Mouse (Mus musculus) forebrain, embryonic 15.5 days (tissue): Measurements from ENCODE around the gene Kif1a. TPM values are rescaled to one million over a fixed set of nuclear protein-coding genes. Genes with fewer than 3 reads are reported as not detected.

ENCODE experiments used
- ATAC-seq: fragments of 200-750 bp; cut with Nextera tagmentation; replicated peaks from 2 replicates; pipeline ENCODE4 v1.8.0; 2017; ENCODE audit warnings: mild to moderate bottlenecking, moderate TSS enrichment, moderate library complexity
- H3K27ac ChIP-seq: fragments of 300-500 bp; sonication (generic); replicated peaks from 2 replicates; pipeline ENCODE4 v1.5.1; 2015; ENCODE audit warnings: mild to moderate bottlenecking, inconsistent platforms
- H3K27me3 ChIP-seq: fragments of 300-500 bp; sonication (generic); 2 replicates; pipeline ENCODE4 v1.6.1; 2015; ENCODE audit warnings: inconsistent platforms
- H3K36me3 ChIP-seq: fragments of 300-500 bp; sonication (generic); 2 replicates; pipeline ENCODE4 v1.6.1; 2015; ENCODE audit warnings: mild to moderate bottlenecking, inconsistent platforms
- H3K4me1 ChIP-seq: fragments of 300-500 bp; sonication (generic); 2 replicates; pipeline ENCODE4 v1.6.1; 2015; ENCODE audit warnings: inconsistent platforms
- H3K4me2 ChIP-seq: fragments of 300-500 bp; sonication (generic); replicated peaks from 2 replicates; pipeline ENCODE4 v1.6.1; 2015; ENCODE audit warnings: mild to moderate bottlenecking, inconsistent platforms
- H3K4me3 ChIP-seq: fragments of 300-500 bp; sonication (generic); 2 replicates; pipeline ENCODE4 v1.5.1; 2015; ENCODE audit warnings: mild to moderate bottlenecking, inconsistent platforms
- H3K9ac ChIP-seq: fragments of 300-500 bp; sonication (generic); replicated peaks from 2 replicates; pipeline ENCODE4 v1.6.1; 2015; ENCODE audit warnings: mild to moderate bottlenecking, inconsistent platforms
- H3K9me3 ChIP-seq: fragments of 300-500 bp; sonication (generic); 2 replicates; pipeline ENCODE4 v1.6.1; 2016; ENCODE audit warnings: inconsistent platforms
- WGBS: fragments of 180-500 bp; shearing (Covaris S2); methylation state at CpG from one replicate; pipeline ENCODE4 v1.1.7; 2015; ENCODE audit warnings: mixed read lengths; 5-methylcytosine and 5-hydroxymethylcytosine counted together
- polyA plus RNA-seq: library from polyadenylated mRNA; unstranded; fragments of >200 nt; fragmentation: Nextera tagmentation; extraction: Ambion mirVana; gene quantifications from 2 replicates; pipeline ENCODE4 v1.2.1, GENCODE M21; 2015

Gene Kif1a
- polyA plus RNA-seq, 1 experiment from 2014 or later, result 336 TPM

DNA sequence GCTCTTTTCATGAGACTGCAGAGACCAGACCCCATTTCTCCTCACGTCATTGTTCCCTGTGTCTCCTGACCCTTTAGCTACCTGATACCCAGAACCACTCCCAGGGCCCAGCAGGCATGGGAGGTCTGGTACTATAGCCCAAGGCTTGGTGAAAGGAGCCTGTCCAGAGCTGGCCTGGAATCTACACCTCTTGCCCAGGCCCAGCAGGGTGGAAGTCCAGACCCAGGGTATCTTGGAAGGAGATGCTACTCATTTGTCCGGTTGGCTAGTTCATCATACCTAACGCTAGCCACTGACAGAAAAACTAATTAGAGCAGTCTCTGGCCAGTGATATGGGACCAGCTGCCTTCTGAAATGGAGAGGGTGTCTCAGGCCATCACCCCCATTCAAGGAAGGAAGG is 51.7 kb downstream of the Kif1a start:
- Histone ChIP-seq H3K4me2 (no peak overlapping the region), H3K4me1 (no peaks in the 10 kb centered on the region), H3K4me3 (no peak overlapping the region), H3K36me3 (peaks cover 79% of the 10 kb centered on the region), H3K9ac (no peak overlapping the region), H3K27me3 (no peaks in the 10 kb centered on the region), H3K9me3 (no peaks in the 10 kb centered on the region), H3K27ac (no peak overlapping the region)
- no peak for ATAC-seq
- WGBS, result 90% methylated on average over 3 of the region's 3 CpGs

DNA sequence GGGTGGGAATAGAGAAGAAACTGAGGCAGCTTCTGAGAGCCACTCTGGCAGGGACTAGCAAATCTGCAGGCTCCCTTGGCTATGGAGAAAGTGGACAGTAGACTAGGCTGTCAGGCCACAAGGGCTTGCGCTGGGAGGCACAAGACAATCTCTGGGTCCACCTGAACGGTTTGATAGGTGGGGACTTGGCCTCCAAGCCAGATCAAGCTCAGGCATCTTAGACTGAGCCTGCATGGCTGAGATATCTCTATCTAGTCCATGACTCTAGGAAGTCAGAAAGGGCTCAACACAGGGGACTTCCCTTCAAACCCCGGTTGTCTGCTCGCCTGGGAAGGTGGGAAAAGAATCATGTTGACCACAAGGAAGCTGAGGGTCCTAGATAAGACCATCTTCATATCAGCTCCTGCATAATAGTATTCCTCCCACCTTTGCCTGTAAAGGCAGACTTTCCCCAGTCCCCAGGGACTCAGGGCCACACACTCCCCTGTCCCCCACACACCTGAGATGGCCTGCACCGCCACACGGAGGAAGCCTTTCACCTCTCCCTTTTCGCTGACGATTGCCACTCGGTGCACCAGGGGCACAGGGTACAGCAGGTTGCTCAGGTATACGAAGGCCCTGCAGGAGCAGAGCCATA is 55.5 kb downstream of the Kif1a start:
- no peak overlapping the region for H3K27ac ChIP-seq
- no peak for ATAC-seq
- H3K4me2 ChIP-seq, result no peak overlapping the region
- no peaks in the 10 kb centered on the region for H3K9me3 ChIP-seq
- WGBS, result 92% methylated on average over 10 of the region's 10 CpGs
- H3K27me3 ChIP-seq, result no peaks in the 10 kb centered on the region
- no peak overlapping the region for H3K9ac ChIP-seq
- peaks cover 77% of the 10 kb centered on the region for H3K36me3 ChIP-seq
- H3K4me1 ChIP-seq, result no peaks in the 10 kb centered on the region
- no peak overlapping the region for H3K4me3 ChIP-seq

DNA sequence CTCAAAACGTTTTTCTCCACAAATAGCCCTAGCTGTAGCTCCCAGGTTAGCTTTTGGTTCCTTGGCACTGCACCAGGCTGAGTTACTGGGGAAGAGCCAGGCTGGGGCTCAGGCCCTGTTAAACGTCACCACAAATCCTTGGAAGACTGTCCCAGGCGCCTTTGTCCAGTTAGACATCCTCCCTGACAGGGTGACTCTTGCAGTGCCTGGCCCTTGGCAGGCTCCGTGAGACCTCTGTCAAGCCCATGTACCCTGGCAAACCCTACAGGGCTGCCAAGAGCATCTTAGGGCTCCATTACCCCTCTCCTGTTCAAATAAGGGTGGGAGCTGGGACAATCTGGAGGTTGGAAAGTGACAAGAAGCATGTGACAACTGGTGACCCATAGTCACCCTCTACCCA is 65.8 kb downstream of the Kif1a start:
- peaks cover 92% of the 10 kb centered on the region for H3K36me3 ChIP-seq

GRCm38 (mm10) chr1:93033989-93034388 is 67.8 kb downstream of the Kif1a start:
- H3K4me1 ChIP-seq, result no peaks in the 10 kb centered on the region
- no peak overlapping the region for H3K4me2 ChIP-seq
- H3K27me3 ChIP-seq, result no peaks in the 10 kb centered on the region
- no peak overlapping the region for H3K4me3 ChIP-seq
- ATAC-seq, result no peak
- no peak overlapping the region for H3K27ac ChIP-seq
- no peak overlapping the region for H3K9ac ChIP-seq
- peaks cover 86% of the 10 kb centered on the region for H3K36me3 ChIP-seq
- H3K9me3 ChIP-seq, result no peaks in the 10 kb centered on the region
- WGBS, result 72% methylated on average over 8 of the region's 8 CpGs

More for the DNA sequence above, 65.8 kb downstream of the Kif1a start:
- Histone ChIP-seq H3K9ac (no peak overlapping the region), H3K4me1 (no peaks in the 10 kb centered on the region), H3K9me3 (no peaks in the 10 kb centered on the region), H3K4me2 (no peak overlapping the region), H3K4me3 (no peak overlapping the region), H3K27me3 (no peaks in the 10 kb centered on the region), H3K27ac (no peak overlapping the region)
- no peak for ATAC-seq
- WGBS, result 73% methylated on average over 4 of the region's 4 CpGs

- Histone ChIP-seq H3K9ac (no peak overlapping the region), H3K4me2 (no peak overlapping the region), H3K4me3 (no peak overlapping the region), H3K4me1 (no peaks in the 10 kb centered on the region), H3K27ac (no peak overlapping the region), H3K27me3 (no peaks in the 10 kb centered on the region), H3K36me3 (peaks cover 84% of the 10 kb centered on the region), H3K9me3 (no peaks in the 10 kb centered on the region)
- no peak for ATAC-seq
- 95% methylated on average over 3 of the region's 3 CpGs for WGBS
Measured at GRCm38 (mm10) chr1:93031199-93031598, 70.6 kb downstream of the Kif1a start.

- Histone ChIP-seq H3K36me3 (peaks cover 85% of the 10 kb centered on the region), H3K9me3 (no peaks in the 10 kb centered on the region), H3K27ac (no peak overlapping the region), H3K27me3 (no peaks in the 10 kb centered on the region), H3K4me3 (no peak overlapping the region), H3K9ac (no peak overlapping the region), H3K4me1 (no peaks in the 10 kb centered on the region), H3K4me2 (no peak overlapping the region)
- ATAC-seq, result no peak
- 90% methylated on average over 2 of the region's 2 CpGs for WGBS
Measured at GRCm38 (mm10) chr1:93030060-93030459, 71.7 kb downstream of the Kif1a start.

GRCm38 (mm10) chr1:93029387-93029786 is 72.4 kb downstream of the Kif1a start:
- no peaks in the 10 kb centered on the region for H3K9me3 ChIP-seq
- no peak overlapping the region for H3K27ac ChIP-seq
- peaks cover 85% of the 10 kb centered on the region for H3K36me3 ChIP-seq
- H3K27me3 ChIP-seq, result no peaks in the 10 kb centered on the region
- no peak overlapping the region for H3K4me2 ChIP-seq
- ATAC-seq, result no peak
- H3K9ac ChIP-seq, result no peak overlapping the region
- no peaks in the 10 kb centered on the region for H3K4me1 ChIP-seq
- WGBS, result 95% methylated on average over 10 of the region's 10 CpGs
- H3K4me3 ChIP-seq, result no peak overlapping the region

- Histone ChIP-seq H3K9ac (no peak overlapping the region), H3K36me3 (peaks cover 88% of the 10 kb centered on the region), H3K27me3 (no peaks in the 10 kb centered on the region), H3K4me3 (no peak overlapping the region), H3K4me2 (no peak overlapping the region), H3K4me1 (no peaks in the 10 kb centered on the region), H3K27ac (no peak overlapping the region), H3K9me3 (no peaks in the 10 kb centered on the region)
- 96% methylated on average over 8 of the region's 8 CpGs for WGBS
- no peak for ATAC-seq
Measured at GRCm38 (mm10) chr1:93026600-93026999, 75.2 kb downstream of the Kif1a start.

DNA sequence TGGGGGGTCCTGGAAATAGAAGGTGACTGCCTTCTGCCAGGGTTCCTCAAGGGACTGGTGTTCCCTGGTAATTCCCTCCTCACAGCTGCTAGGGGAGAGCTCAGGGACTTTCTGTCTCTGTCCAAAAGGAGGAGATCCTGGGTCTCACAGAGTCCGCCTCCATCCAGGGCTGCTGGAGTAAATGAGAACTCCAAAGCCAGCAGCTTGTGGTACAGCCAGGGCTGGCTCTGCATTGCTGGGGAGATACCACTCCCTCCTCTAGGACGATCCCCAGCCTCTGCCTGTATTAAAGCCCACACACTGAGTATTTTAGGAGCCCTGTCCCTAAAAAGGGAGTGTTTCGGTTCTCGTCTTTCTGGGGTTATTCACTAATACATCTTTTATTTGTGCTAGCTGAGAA is 81.1 kb downstream of the Kif1a start:
- 87% methylated on average over 4 of the region's 4 CpGs for WGBS
- no peaks in the 10 kb centered on the region for H3K4me1 ChIP-seq
- H3K27me3 ChIP-seq, result no peaks in the 10 kb centered on the region
- H3K4me3 ChIP-seq, result no peak overlapping the region
- H3K36me3 ChIP-seq, result peaks cover 92% of the 10 kb centered on the region
- no peak overlapping the region for H3K9ac ChIP-seq
- H3K27ac ChIP-seq, result no peak overlapping the region
- H3K4me2 ChIP-seq, result no peak overlapping the region
- H3K9me3 ChIP-seq, result no peaks in the 10 kb centered on the region
- ATAC-seq, result no peak

GRCm38 (mm10) chr1:93018716-93019115 is 83.0 kb downstream of the Kif1a start:
- Histone ChIP-seq H3K9me3 (no peaks in the 10 kb centered on the region), H3K36me3 (peaks cover 73% of the 10 kb centered on the region), H3K27me3 (no peaks in the 10 kb centered on the region), H3K4me3 (no peak overlapping the region), H3K4me1 (no peaks in the 10 kb centered on the region), H3K4me2 (no peak overlapping the region), H3K9ac (no peak overlapping the region), H3K27ac (no peak overlapping the region)
- no peak for ATAC-seq
- WGBS, result 95% methylated on average over 10 of the region's 10 CpGs

GRCm38 (mm10) chr1:93015136-93015535 is 86.6 kb downstream of the Kif1a start:
- 66% methylated on average over 2 of the region's 2 CpGs for WGBS
- H3K27ac ChIP-seq, result no peak overlapping the region
- H3K4me3 ChIP-seq, result no peak overlapping the region
- no peaks in the 10 kb centered on the region for H3K9me3 ChIP-seq
- no peak for ATAC-seq
- H3K4me2 ChIP-seq, result no peak overlapping the region
- no peak overlapping the region for H3K9ac ChIP-seq
- H3K4me1 ChIP-seq, result no peaks in the 10 kb centered on the region
- H3K27me3 ChIP-seq, result no peaks in the 10 kb centered on the region
- peaks cover 37% of the 10 kb centered on the region for H3K36me3 ChIP-seq

- no peaks in the 10 kb centered on the region for H3K9me3 ChIP-seq
- no peak overlapping the region for H3K9ac ChIP-seq
- no peaks in the 10 kb centered on the region for H3K27me3 ChIP-seq
- H3K4me3 ChIP-seq, result no peak overlapping the region
- no peaks in the 10 kb centered on the region for H3K4me1 ChIP-seq
- ATAC-seq, result no peak
- no peak overlapping the region for H3K4me2 ChIP-seq
- H3K27ac ChIP-seq, result no peak overlapping the region
- peaks cover 30% of the 10 kb centered on the region for H3K36me3 ChIP-seq
Measured at GRCm38 (mm10) chr1:93014460-93014859, 87.3 kb downstream of the Kif1a start.

- Histone ChIP-seq H3K36me3 (peaks cover 19% of the 10 kb centered on the region), H3K9ac (no peak overlapping the region), H3K27me3 (no peaks in the 10 kb centered on the region), H3K4me2 (no peak overlapping the region), H3K4me3 (no peak overlapping the region), H3K4me1 (no peaks in the 10 kb centered on the region), H3K9me3 (no peaks in the 10 kb centered on the region), H3K27ac (no peak overlapping the region)
- no peak for ATAC-seq
- WGBS, result 78% methylated on average over 4 of the region's 4 CpGs
Measured at GRCm38 (mm10) chr1:93013367-93013766, 88.4 kb downstream of the Kif1a start.
